Mouse (Mus musculus) heart, adult 8-10 months (tissue): ENCODE results near the gene Rapgef1. TPM values are rescaled to one million over a fixed set of nuclear protein-coding genes. Genes with fewer than 3 reads are reported as not detected.
A peak's percentile ranks its signal among the peaks of the same experiment; 100 is the strongest.

ENCODE experiments used
- DNase-seq: peaks from one replicate; pipeline ENCODE4 v3.0.0; 2022; ENCODE audit warnings: low spot score
- total RNA-seq, 4 experiments: library from RNA; stranded (reverse); gene quantifications; 2 replicates each; pipeline ENCODE4 v1.2.4; 2022

Rapgef1 gene
- total RNA-seq, 4 experiments from 2014 or later, result 98.1 to 113 (median 107) TPM

DNA sequence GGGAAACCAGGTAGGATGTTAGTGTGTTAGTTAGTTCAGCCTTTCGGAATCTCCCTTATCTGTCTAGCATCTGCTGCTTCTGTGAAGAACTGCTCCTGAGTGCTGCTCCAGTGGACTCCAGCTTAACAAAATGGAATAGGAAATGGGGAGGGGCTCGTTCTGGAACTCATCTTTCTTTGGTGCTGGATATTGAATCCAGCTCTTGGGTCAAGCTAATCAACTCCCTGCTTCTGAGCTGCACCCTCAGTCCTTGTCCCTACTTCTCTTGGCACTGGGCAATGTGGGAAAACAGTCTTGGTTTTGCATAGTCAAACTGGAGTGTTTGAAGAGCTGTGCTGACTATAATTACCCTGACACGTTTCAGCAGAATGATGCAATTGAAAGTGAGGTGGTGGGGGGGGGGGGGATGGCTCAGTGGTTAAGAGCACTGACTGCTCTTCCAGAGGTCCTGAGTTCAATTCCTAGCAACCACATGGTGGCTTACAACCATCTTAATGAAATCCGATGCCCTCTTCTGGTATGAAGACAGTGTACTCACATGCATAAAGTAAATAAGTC lies 25.6 kb downstream of the Rapgef1 start:
- DNase-seq, result no peak

- no peak for DNase-seq
Measured at GRCm38 (mm10) chr2:29646613-29647012, 27.1 kb downstream of the Rapgef1 start.

GRCm38 (mm10) chr2:29647162-29647561 lies 27.6 kb downstream of the Rapgef1 start:
- no peak for DNase-seq

GRCm38 (mm10) chr2:29647808-29648207 lies 28.3 kb downstream of the Rapgef1 start:
- no peak for DNase-seq

GRCm38 (mm10) chr2:29648956-29649794 lies 29.7 kb downstream of the Rapgef1 start:
- peak; percentile 88 for DNase-seq

DNA sequence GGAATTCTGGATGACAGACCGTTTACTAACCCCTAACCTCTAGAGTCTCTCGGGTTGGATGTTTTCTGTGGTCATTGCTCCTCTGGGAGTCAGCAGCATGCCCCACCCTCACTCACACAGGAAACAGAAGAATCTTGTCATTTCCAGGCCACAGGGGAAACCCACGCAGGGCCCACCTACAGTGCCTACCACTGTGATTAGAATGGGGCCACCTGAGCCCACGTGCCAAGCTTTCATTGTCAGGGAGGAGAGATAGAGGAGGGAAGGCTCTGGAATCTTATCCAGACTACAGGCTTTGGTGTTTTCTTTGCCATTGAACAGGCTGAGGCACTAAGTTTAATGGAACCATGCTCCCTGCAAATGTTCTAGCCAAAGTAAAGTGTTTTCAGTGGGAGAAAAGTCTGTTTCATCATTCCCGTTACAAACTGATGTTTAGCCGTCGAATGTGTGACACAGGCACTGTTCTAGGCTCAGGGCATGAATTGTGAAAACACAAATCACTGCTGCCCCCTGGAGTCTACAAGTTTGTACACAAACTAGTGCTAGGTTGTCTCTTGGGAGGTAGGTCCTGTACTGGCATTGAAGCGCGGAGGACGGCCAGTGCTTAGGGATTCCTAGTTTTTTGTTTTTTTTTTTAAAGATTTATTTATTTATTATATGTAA lies 30.4 kb downstream of the Rapgef1 start:
- peak; percentile 73 for DNase-seq

DNA sequence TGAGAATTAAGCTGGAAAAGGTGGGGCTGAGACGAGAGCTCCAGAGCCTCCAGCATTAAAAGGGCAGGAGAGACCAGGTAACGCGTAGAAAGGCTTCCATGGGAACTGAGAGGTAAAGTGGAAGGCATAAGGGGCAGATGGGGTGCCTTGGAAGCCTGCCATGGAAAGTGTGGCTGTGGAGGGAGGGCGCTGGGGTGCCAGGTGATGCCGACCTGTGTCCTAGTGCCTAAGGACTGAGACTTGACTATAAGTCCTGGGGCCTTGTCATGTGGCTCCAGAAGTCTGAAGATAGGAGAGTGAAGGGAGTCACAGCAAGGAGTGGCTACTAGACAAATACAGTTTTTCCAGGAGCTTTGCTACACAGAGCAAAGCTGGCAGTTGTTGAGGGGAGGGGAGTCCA lies 32.4 kb downstream of the Rapgef1 start:
- DNase-seq, result no peak

GRCm38 (mm10) chr2:29655433-29655832 lies 35.9 kb downstream of the Rapgef1 start:
- no peak for DNase-seq

- DNase-seq, result no peak
Measured at GRCm38 (mm10) chr2:29656095-29656494, 36.6 kb downstream of the Rapgef1 start.

GRCm38 (mm10) chr2:29657089-29657488 lies 37.6 kb downstream of the Rapgef1 start:
- DNase-seq, result no peak

- peak; percentile 62 for DNase-seq
Measured at GRCm38 (mm10) chr2:29661751-29662191, 42.3 kb downstream of the Rapgef1 start.

DNA sequence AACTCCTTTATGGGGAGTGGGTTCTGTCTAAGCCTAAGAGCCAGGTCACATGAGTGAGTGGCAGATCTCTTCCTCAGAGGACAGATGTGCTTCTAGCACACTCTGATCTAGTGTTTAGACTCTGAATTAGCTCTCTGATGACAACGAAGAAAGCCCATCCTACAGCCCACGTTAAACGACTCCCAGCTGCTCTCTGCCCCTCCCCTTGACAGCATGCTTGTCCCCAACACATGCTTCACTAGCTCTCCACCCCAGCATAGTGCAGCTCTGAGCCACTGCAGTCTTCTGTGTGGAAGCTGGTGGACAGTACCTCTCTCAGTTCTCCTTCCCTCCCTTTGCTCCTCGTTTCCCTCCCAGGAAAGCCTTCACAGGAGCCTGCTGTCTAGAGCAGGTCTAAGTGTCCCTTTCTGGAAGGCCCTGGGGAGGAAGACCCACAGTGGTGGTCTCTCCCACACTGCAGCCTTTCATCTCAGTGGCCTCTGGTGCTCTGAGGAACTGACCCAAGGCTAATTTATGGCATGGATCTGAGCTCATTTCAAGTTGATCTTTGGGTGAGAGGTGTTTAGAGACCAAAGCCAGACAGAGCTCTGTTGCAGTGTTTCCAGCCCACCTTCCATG lies 43.8 kb downstream of the Rapgef1 start:
- DNase-seq, result no peak

DNA sequence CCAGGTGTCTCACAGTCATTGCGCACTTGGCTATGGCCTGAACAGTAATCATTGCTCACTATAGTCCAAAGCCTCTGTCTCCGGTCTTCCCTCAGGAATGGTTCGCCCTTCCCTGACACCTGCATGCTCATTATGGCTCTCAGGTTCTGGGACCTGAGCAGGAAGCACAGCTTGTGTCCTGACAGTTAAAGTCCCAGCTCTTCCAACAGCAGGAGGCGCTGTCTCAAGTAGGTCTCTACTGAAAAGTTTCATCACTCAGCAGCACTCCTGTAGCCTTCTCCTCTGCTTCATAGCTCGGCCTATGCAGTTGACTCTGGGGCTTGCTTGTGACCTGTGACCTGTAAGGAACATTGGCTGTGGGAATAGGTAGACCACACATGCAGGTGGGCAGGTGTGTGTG lies 45.9 kb downstream of the Rapgef1 start:
- DNase-seq, result no peak

- no peak for DNase-seq
Measured at GRCm38 (mm10) chr2:29666589-29666988, 47.1 kb downstream of the Rapgef1 start.

DNA sequence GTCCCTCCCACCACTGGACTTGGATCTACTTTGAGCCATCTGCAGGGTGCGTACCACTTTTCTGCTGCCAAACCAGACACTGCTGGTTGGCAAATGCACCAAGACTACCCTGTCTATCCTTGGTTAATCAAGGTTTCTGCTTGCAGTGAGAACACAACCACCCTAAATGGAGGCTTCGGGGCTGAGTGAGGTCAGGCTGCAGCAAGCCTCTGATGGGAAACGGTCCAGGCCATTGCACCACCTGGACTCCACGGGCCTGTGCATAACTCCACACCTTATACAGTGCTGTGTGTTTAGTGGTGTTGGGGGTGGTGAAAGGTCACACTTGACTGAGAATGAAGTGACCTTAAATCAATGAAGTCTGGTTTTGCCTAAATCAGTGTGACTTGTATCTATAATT lies 47.6 kb downstream of the Rapgef1 start:
- no peak for DNase-seq

DNA sequence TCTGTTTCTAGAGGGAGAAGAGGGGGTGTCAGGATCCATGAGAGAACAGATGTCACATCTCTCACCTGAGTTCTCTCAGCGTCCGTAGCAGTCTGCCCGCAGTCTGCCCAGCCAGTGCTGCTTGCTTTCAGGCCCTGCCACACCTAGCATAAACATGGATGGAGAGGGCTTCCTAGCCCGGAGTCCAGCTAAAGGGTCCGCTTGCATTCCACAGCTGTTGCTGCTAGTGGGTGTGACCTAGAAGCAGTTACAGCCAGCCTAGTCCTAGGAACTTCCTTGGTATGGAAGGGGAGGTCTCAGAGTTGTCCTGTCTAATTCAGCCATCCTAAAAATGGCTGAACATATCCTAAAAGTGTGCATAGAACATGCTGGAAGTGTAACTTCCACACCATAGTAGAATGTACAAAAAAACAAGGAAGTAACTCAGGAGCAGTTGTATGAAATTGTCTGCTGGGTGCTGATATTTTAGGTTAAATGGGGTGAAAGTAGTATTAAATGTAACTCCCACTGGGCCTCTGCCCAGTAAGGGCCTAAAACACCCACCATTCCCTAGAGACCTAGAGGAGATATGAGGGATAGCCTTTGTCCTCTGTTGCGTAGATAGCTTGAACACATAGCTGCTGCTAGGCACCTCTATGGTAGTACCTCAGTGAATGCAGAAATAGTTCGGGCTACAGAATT lies 48.6 kb downstream of the Rapgef1 start:
- DNase-seq, result no peak

DNA sequence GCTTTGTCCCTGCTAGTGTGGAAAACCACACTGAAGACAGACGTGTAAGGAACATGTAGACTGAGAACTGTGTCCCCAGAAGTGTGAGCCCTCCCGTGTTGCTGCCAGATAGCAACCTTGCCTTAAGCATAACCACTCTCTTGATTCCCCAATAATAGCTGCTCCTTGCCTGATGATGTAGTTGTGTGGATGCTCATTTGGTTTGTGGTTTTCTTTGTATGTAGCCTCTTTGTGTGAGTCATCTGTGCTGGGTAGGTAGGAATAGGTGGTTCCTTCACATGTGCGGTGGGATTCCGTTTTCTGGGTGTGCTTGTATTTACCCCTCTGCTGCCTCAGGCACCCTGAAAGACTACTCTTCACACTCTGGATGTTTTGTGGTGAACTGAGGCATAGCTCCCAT lies 49.4 kb downstream of the Rapgef1 start:
- no peak for DNase-seq

DNA sequence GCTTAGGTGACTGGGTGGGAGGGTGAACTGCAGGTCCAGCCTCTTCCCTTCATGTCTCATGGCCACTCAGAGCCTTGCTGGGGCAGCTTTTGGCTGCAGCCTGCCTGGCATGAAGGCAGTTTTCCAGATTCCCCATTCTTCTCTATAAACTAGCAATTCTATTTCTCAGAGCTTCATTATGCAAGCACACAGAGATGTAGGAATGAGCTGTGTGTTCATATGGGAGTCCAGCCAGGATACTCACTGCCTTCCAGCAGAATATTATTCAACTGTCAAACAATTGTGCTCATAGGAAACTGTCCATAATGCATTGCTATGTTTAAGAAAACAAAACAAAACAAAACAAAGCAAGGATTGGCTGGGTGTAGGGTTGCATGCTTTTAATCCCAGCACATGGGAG lies 50.2 kb downstream of the Rapgef1 start:
- no peak for DNase-seq

DNA sequence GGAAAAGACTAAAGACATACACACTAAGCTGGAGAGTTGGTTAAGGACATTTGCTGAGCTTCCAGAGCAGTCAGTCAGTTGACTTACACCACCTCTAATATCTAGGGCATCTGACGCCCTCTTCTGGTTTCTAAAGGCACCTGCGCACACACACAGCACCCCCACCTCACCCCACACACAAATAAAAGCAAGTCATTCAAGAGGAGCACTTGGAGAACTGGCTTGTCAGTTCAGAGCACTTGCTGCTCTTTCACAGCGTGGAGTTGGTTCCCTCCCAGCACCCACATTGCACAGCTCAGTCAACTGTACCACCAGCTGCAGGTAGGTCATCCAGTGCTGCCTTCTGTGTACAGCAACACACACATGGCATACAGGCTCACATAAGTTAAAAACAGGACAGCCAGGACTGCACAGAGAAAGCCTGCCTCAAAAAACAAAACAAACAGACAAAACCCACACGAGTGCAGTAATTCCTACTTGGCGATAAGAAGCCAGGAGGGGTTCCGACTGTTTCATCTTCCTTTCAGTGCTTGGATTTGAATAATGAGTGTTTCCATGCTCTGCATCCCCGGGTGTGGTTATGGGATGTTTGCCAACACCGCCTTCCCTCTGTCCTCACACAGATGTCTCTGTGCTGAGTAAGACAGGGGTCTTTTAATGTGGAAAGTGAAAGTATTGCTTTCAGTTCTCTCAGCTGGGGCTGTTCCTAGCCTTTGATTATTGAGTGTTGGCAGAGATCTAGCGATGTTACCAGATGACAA lies 50.9 kb downstream of the Rapgef1 start:
- DNase-seq, result peak; percentile 55

DNA sequence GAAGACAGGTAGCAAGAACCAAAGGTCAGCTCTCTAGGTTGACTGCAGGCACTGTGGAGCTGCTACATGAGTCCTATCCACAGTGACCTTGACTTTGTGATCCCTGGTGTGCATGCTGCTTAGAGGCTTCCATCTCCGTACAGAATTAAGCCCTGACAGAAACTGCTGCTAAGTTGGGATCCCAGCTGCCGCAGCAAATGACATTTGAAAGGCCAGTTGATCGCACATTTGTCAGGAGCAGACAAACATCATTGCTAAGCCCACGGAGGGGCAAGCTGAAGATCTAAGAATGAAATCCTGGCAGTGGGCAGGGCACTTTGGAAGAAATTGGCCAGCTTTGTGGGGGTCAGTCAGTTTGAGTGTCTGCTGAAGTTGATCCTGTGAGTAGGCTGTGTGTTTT lies 51.9 kb downstream of the Rapgef1 start:
- DNase-seq, result no peak

GRCm38 (mm10) chr2:29671856-29672255 lies 52.3 kb downstream of the Rapgef1 start:
- DNase-seq, result no peak
